Mouse (Mus musculus): Measurements from ENCODE around the gene Mios. TPM values are rescaled to one million over a fixed set of nuclear protein-coding genes. Genes with fewer than 3 reads are reported as not detected.

Gene Mios
- 10 to 100 TPM; 17.6 to 19.0 (median 18.3) TPM for total RNA-seq (2022)

- DNase-seq (ENCODE audit: low spot score in 2 of 2) = peak; percentile 87 to 88
Measured at GRCm38 (mm10) chr6:8209047-8209865, at the start of gene Mios. Mios (plus strand) TSS chr6:8209222.

GRCm38 (mm10) chr6:8160001-8160400, 49.0 kb upstream of the Mios start:
- DNase-seq (ENCODE audit: low spot score in 2 of 2) = no peak

GRCm38 (mm10) chr6:8164741-8165140, 44.3 kb upstream of the Mios start:
- DNase-seq (ENCODE audit: low spot score in 2 of 2) = no peak

GRCm38 (mm10) chr6:8172101-8172500, 36.9 kb upstream of the Mios start:
- DNase-seq (ENCODE audit: low spot score in 2 of 2) = no peak

- DNase-seq (ENCODE audit: low spot score in 2 of 2) = no peak
Measured at GRCm38 (mm10) chr6:8174062-8174461, 35.0 kb upstream of the Mios start.

GRCm38 (mm10) chr6:8175346-8175745, 33.7 kb upstream of the Mios start:
- DNase-seq (ENCODE audit: low spot score in 2 of 2) = no peak

GRCm38 (mm10) chr6:8176116-8176515, 32.9 kb upstream of the Mios start:
- no peak for DNase-seq (ENCODE audit: low spot score in 2 of 2)

- no peak for DNase-seq (ENCODE audit: low spot score in 2 of 2)
Measured at GRCm38 (mm10) chr6:8178397-8178941, 30.6 kb upstream of the Mios start.

GRCm38 (mm10) chr6:8188599-8189233, 20.3 kb upstream of the Mios start:
- no peak for DNase-seq (ENCODE audit: low spot score in 2 of 2)

GRCm38 (mm10) chr6:8189917-8190316, 19.1 kb upstream of the Mios start:
- no peak for DNase-seq (ENCODE audit: low spot score in 2 of 2)

- DNase-seq (ENCODE audit: low spot score in 2 of 2) = no peak
Measured at GRCm38 (mm10) chr6:8192517-8192916, 16.5 kb upstream of the Mios start, which contains the start of gene Col28a1. Col28a1 (minus strand) TSS chr6:8192617.

GRCm38 (mm10) chr6:8209866-8210186, 804 bp downstream of the Mios start:
- DNase-seq (ENCODE audit: low spot score in 2 of 2) = no peak

- DNase-seq (ENCODE audit: low spot score in 2 of 2) = no peak
Measured at GRCm38 (mm10) chr6:8210661-8211060, 1.6 kb downstream of the Mios start.

GRCm38 (mm10) chr6:8227035-8227434, 18.0 kb downstream of the Mios start:
- no peak for DNase-seq (ENCODE audit: low spot score in 2 of 2)

GRCm38 (mm10) chr6:8228596-8228995, 19.6 kb downstream of the Mios start:
- no peak for DNase-seq (ENCODE audit: low spot score in 2 of 2)

GRCm38 (mm10) chr6:8258316-8258715, 49.3 kb downstream of the Mios start:
- no peak for DNase-seq (ENCODE audit: low spot score in 2 of 2)

- DNase-seq (ENCODE audit: low spot score in 2 of 2) = peak; percentile 95 to 97
Measured at GRCm38 (mm10) chr6:8259004-8259666, 50.1 kb downstream of the Mios start, which contains the start of the genes Rpa3, Umad1 and Gm45062. Rpa3 (minus strand) TSS chr6:8259173. Umad1 (plus strand) TSS chr6:8259288. Gm45062 (plus strand) TSS chr6:8259450.

- no peak for DNase-seq (ENCODE audit: low spot score in 2 of 2)
Measured at GRCm38 (mm10) chr6:8259667-8260044, 50.6 kb downstream of the Mios start.

- DNase-seq (ENCODE audit: low spot score in 2 of 2) = no peak
Measured at GRCm38 (mm10) chr6:8271047-8271446, 62.0 kb downstream of the Mios start.

GRCm38 (mm10) chr6:8274387-8275054, 65.5 kb downstream of the Mios start:
- peak in 1 of 2 experiments; percentile 8 for DNase-seq (ENCODE audit: low spot score in 2 of 2)

- DNase-seq (ENCODE audit: low spot score in 2 of 2) = peak; percentile 38 to 41
Measured at GRCm38 (mm10) chr6:8275098-8275497, 66.1 kb downstream of the Mios start.
